Mouse (Mus musculus) MEL (cell line): ENCODE results near the gene Cacna1c. TPM values are rescaled to one million over a fixed set of nuclear protein-coding genes. Genes with fewer than 3 reads are reported as not detected.

Source experiments
- DNase-seq: peaks from one replicate; pipeline ENCODE4 v3.0.0; 2011; ENCODE audit warnings: low read depth, low spot score
- H3K27ac ChIP-seq: 2 replicates; pipeline ENCODE4 v1.5.1; 2012; ENCODE audit warnings: low read depth, mild to moderate bottlenecking, control low read depth, low read length, moderate library complexity; ENCODE audit not compliant: control insufficient read depth
- H3K27me3 ChIP-seq, 2 experiments: fragments of 150-350 bp in 1 of 2; sonication (generic) in 1 of 2; 2 replicates each; pipeline ENCODE4 v1.6.1; 2012; ENCODE audit warnings: low read length in 2 of 2, mild to moderate bottlenecking in 2 of 2, improper control_type of control experiment in 1 of 2, moderate library complexity in 1 of 2; ENCODE audit not compliant: insufficient read depth in 2 of 2, control insufficient read depth in 1 of 2
- H3K36me3 ChIP-seq, 2 experiments: 2 replicates each; pipeline ENCODE4 v1.6.1; 2012 to 2014; ENCODE audit warnings: low read length in 2 of 2, improper control_type of control experiment in 1 of 2, inconsistent platforms in 1 of 2, mild to moderate bottlenecking in 1 of 2; ENCODE audit not compliant: insufficient read depth in 2 of 2, control insufficient read depth in 1 of 2
- H3K4me1 ChIP-seq, 2 experiments: fragments of 150-350 bp in 1 of 2; sonication (generic) in 1 of 2; 2 replicates each; pipeline ENCODE4 v1.6.1; 2012; ENCODE audit warnings: low read length in 2 of 2, improper control_type of control experiment in 1 of 2, mild to moderate bottlenecking in 1 of 2; ENCODE audit not compliant: insufficient read depth in 2 of 2, control insufficient read depth in 1 of 2
- H3K4me3 ChIP-seq, 2 experiments: fragments of 150-350 bp in 1 of 2; sonication (generic) in 1 of 2; 2 replicates each; pipeline ENCODE4 v1.5.1; 2012; ENCODE audit warnings: low read depth in 2 of 2, low read length in 2 of 2, mild to moderate bottlenecking in 2 of 2, moderate library complexity in 2 of 2, control low read depth in 1 of 2, improper control_type of control experiment in 1 of 2; ENCODE audit not compliant: control insufficient read depth in 1 of 2, insufficient read depth in 1 of 2
- H3K79me2 ChIP-seq: 2 replicates; pipeline ENCODE4 v1.6.1; 2012; ENCODE audit warnings: mild to moderate bottlenecking, low read length, moderate library complexity; ENCODE audit not compliant: control insufficient read depth, poor library complexity, insufficient read depth
- H3K9ac ChIP-seq: 2 replicates; pipeline ENCODE4 v1.6.1; 2012; ENCODE audit warnings: low read depth, mild to moderate bottlenecking, control low read depth, low read length, moderate library complexity; ENCODE audit not compliant: control insufficient read depth, poor library complexity, severe bottlenecking
- H3K9me3 ChIP-seq: fragments of 150-350 bp; sonication (generic); replicated peaks from 2 replicates; pipeline ENCODE4 v1.6.1; 2012; ENCODE audit warnings: mild to moderate bottlenecking, low read length, improper control_type of control experiment, moderate library complexity; ENCODE audit not compliant: insufficient read depth
- BHLHE40 ChIP-seq: IDR thresholded peaks from 2 replicates; pipeline ENCODE4 v1.6.1; 2012; ENCODE audit warnings: low read depth, mild to moderate bottlenecking, inconsistent platforms, low read length, improper control_type of control experiment, borderline replicate concordance
- CHD2 ChIP-seq: IDR thresholded peaks from 2 replicates; pipeline ENCODE4 v1.6.1; 2011; ENCODE audit warnings: low read length, improper control_type of control experiment
- CTCF ChIP-seq, 3 experiments: IDR thresholded peaks in 2 of 3; conservative IDR thresholded peaks in 1 of 3; 2 replicates each; pipeline ENCODE4 v1.5.1; 2011 to 2012; ENCODE audit warnings: low read length in 3 of 3, low read depth in 2 of 3, mild to moderate bottlenecking in 2 of 3, improper control_type of control experiment in 1 of 3, inconsistent platforms in 1 of 3, mixed read lengths in 1 of 3, moderate library complexity in 1 of 3; ENCODE audit not compliant: control insufficient read depth in 1 of 3, insufficient read depth in 1 of 3, poor library complexity in 1 of 3, severe bottlenecking in 1 of 3
- E2F4 ChIP-seq: IDR thresholded peaks from 2 replicates; pipeline ENCODE4 v1.6.1; 2011; ENCODE audit warnings: low read depth, low read length, improper control_type of control experiment, borderline replicate concordance
- EP300 ChIP-seq, 2 experiments: IDR thresholded peaks; 2 replicates each; pipeline ENCODE4 v1.6.1; 2011; ENCODE audit warnings: improper control_type of control experiment in 2 of 2, low read length in 2 of 2, low read depth in 1 of 2, mild to moderate bottlenecking in 1 of 2
- ETS1 ChIP-seq: IDR thresholded peaks from 2 replicates; pipeline ENCODE4 v1.6.1; 2012; ENCODE audit warnings: low read depth, mild to moderate bottlenecking, inconsistent platforms, low read length, improper control_type of control experiment, moderate library complexity
- GABPA ChIP-seq: IDR thresholded peaks from 2 replicates; pipeline ENCODE4 v1.6.1; 2012; ENCODE audit warnings: low read depth, mild to moderate bottlenecking, inconsistent platforms, low read length, improper control_type of control experiment, moderate library complexity
- GATA1 ChIP-seq: IDR thresholded peaks from 2 replicates; pipeline ENCODE4 v1.6.1; 2011; ENCODE audit warnings: low read depth, low read length, improper control_type of control experiment
- HCFC1 ChIP-seq: IDR thresholded peaks from 2 replicates; pipeline ENCODE4 v1.6.1; 2012; ENCODE audit warnings: low read depth, mild to moderate bottlenecking, inconsistent platforms, low read length, improper control_type of control experiment, moderate library complexity
- JUND ChIP-seq: IDR thresholded peaks from 2 replicates; pipeline ENCODE4 v1.6.1; 2011; ENCODE audit warnings: low read depth, mild to moderate bottlenecking, improper control_type of control experiment, low read length
- MAX ChIP-seq: IDR thresholded peaks from 2 replicates; pipeline ENCODE4 v1.6.1; 2011; ENCODE audit warnings: low read length, improper control_type of control experiment
- MAZ ChIP-seq: IDR thresholded peaks from 2 replicates; pipeline ENCODE4 v1.6.1; 2012; ENCODE audit warnings: low read depth, mild to moderate bottlenecking, inconsistent platforms, low read length, improper control_type of control experiment
- MYB ChIP-seq: IDR thresholded peaks from 2 replicates; pipeline ENCODE4 v1.6.1; 2011; ENCODE audit warnings: mild to moderate bottlenecking, low read depth, low read length, improper control_type of control experiment
- NRF1 ChIP-seq: IDR thresholded peaks from 2 replicates; pipeline ENCODE4 v1.6.1; 2014; ENCODE audit warnings: low read depth, mild to moderate bottlenecking, inconsistent platforms, low read length, improper control_type of control experiment, moderate library complexity; ENCODE audit not compliant: poor library complexity, insufficient read depth, severe bottlenecking
- POLR2AphosphoS2 ChIP-seq: IDR thresholded peaks from 2 replicates; pipeline ENCODE4 v1.6.1; 2011; ENCODE audit warnings: low read length, improper control_type of control experiment
- POLR2AphosphoS5 ChIP-seq: IDR thresholded peaks from 2 replicates; pipeline ENCODE4 v1.6.1; 2012; ENCODE audit warnings: low read depth, borderline replicate concordance, mild to moderate bottlenecking, inconsistent platforms, low read length, moderate library complexity, mixed read lengths
- SIN3A ChIP-seq: IDR thresholded peaks from 2 replicates; pipeline ENCODE4 v1.6.1; 2012; ENCODE audit warnings: low read length, improper control_type of control experiment, inconsistent platforms
- SMC3 ChIP-seq: IDR thresholded peaks from 2 replicates; pipeline ENCODE4 v1.6.1; 2011; ENCODE audit warnings: low read depth, low read length, improper control_type of control experiment
- TBP ChIP-seq: IDR thresholded peaks from 2 replicates; pipeline ENCODE4 v1.8.0; 2011; ENCODE audit warnings: low read depth, low read length, improper control_type of control experiment
- ZC3H11A ChIP-seq: IDR thresholded peaks from 2 replicates; pipeline ENCODE4 v1.6.1; 2012; ENCODE audit warnings: low read depth, mild to moderate bottlenecking, inconsistent platforms, low read length, improper control_type of control experiment
- ZMIZ1 ChIP-seq: IDR thresholded peaks from 2 replicates; pipeline ENCODE4 v1.6.1; 2012; ENCODE audit warnings: low read depth, mild to moderate bottlenecking, inconsistent platforms, low read length, improper control_type of control experiment, moderate library complexity
- ZNF384 ChIP-seq: IDR thresholded peaks from 2 replicates; pipeline ENCODE4 v1.6.1; 2012; ENCODE audit warnings: low read depth, mild to moderate bottlenecking, inconsistent platforms, low read length, improper control_type of control experiment
- polyA plus RNA-seq, 2 experiments: library from polyadenylated mRNA; stranded (reverse) in 1 of 2; unstranded in 1 of 2; fragments of >175 nt in 1 of 2; fragments of >200 nt in 1 of 2; gene quantifications; 2 replicates each; pipeline versions ENCODE4 v1.2.1 to v1.2.4; 2012; ENCODE audit warnings: low replicate concordance in 2 of 2, low read depth in 1 of 2; ENCODE audit not compliant: insufficient read length in 2 of 2, insufficient read depth in 1 of 2, missing spikeins in 1 of 2
- total RNA-seq: library from RNA; depleted of rRNA; stranded (reverse); fragments of 300-350 nt; gene quantifications from 2 replicates; pipeline ENCODE4 v1.2.3, GENCODE M21; 2012

The Cacna1c gene
- total and polyA plus RNA-seq, 3 experiments: 3.4 to 4.4 TPM; not detected in 1

- no peak for TF ChIP-seq E2F4
- TF ChIP-seq JUND: no peak
- TF ChIP-seq ZC3H11A: no peak
- no peak for TF ChIP-seq POLR2AphosphoS2
- TF ChIP-seq GABPA: no peak
- TF ChIP-seq SMC3: no peak
- TF ChIP-seq SIN3A: no peak
- no peak for TF ChIP-seq MAX
- no peak for TF ChIP-seq CHD2
- TF ChIP-seq ZMIZ1: no peak
- TF ChIP-seq MAZ: no peak
- TF ChIP-seq POLR2AphosphoS5: no peak
- no peak overlapping the region for H3K4me3 ChIP-seq
- H3K9ac ChIP-seq: no peak overlapping the region
- no peaks in the 10 kb centered on the region for H3K9me3 ChIP-seq
- peaks cover 0 to under 1% of the 10 kb centered on the region in 2 experiments; a peak in 1 of 4 replicates for H3K36me3 ChIP-seq
- H3K4me1 ChIP-seq: no peaks in the 10 kb centered on the region
- no peaks in the 10 kb centered on the region for H3K27me3 ChIP-seq
- no peaks in the 10 kb centered on the region for H3K79me2 ChIP-seq
- H3K27ac ChIP-seq: no peak overlapping the region
- DNase-seq: no peak
These were observed 12.4 kb downstream of the Cacna1c start for GRCm38 (mm10) chr6:119183781-119184180.

GRCm38 (mm10) chr6:119182211-119182610 lies 14.0 kb downstream of the Cacna1c start:
- Histone ChIP-seq H3K4me1 (no peaks in the 10 kb centered on the region), H3K36me3 (no peaks in the 10 kb centered on the region), H3K27me3 (no peaks in the 10 kb centered on the region), H3K27ac (no peak overlapping the region), H3K79me2 (no peaks in the 10 kb centered on the region), H3K9ac (no peak overlapping the region), H3K9me3 (no peaks in the 10 kb centered on the region), H3K4me3 (no peak overlapping the region)
- DNase-seq: no peak
- TF ChIP-seq CTCF (IDR thresholded peaks at IDR 0.05 in 2 of 3, conservative IDR thresholded peaks at IDR 0.05 in 1 of 3; ENCODE audit: control insufficient read depth in 1 of 3, insufficient read depth in 1 of 3, low read depth in 2 of 3, low read length in 3 of 3, poor library complexity in 1 of 3, severe bottlenecking in 1 of 3): no peak
- no peak for TF ChIP-seq NRF1
- TF ChIP-seq MAZ: no peak
- no peak for TF ChIP-seq EP300 (IDR thresholded peaks at IDR 0.05; ENCODE audit: low read depth in 1 of 2, low read length in 2 of 2)
- no peak for TF ChIP-seq JUND
- TF ChIP-seq MYB: no peak
- TF ChIP-seq ZC3H11A: no peak
- no peak for TF ChIP-seq SIN3A
- TF ChIP-seq GABPA: no peak
- TF ChIP-seq BHLHE40: no peak
- no peak for TF ChIP-seq GATA1
- TF ChIP-seq ZNF384: no peak
- TF ChIP-seq ETS1: no peak
- no peak for TF ChIP-seq TBP
- no peak for TF ChIP-seq MAX
- no peak for TF ChIP-seq HCFC1
- no peak for TF ChIP-seq ZMIZ1
- TF ChIP-seq, all 39 proteins: peak for 0
